Mouse (Mus musculus): Measurements from ENCODE around the gene Tbx21. TPM values are rescaled to one million over a fixed set of nuclear protein-coding genes. Genes with fewer than 3 reads are reported as not detected.

Tbx21 gene
- polyA plus RNA-seq, 1 experiment from 2014 or later, result 0.05 TPM

DNA sequence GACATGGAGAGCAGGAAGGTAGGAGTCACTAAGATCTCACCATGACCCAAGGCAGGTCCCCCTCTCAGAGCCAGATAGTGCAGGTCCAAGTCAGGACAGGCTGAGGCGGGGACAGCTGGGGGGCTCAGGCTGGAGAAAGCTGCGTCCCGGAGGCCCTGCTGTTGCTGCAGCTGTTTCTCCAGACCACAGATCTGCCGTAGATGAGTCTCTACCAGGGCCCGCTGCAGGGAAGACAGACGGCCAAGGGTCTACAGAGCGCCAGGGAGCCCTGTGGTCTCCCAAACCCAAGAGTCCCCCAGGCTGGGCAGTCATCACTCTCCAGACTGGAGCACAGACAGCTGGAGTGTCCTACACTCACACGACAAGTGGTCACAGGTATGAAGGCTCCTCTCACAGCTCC, 32.2 kb upstream of the Tbx21 start:
- no peaks in the 10 kb centered on the region for H3K36me3 ChIP-seq (ENCODE audit: control insufficient read depth, insufficient read depth, low read length)
- H3K27ac ChIP-seq (replicated peaks), result no peak overlapping the region
- no peak for TF ChIP-seq EP300 (optimal IDR thresholded peaks at IDR 0.05)
- H3K9me3 ChIP-seq (ENCODE audit: control insufficient read depth, low read length), result no peaks in the 10 kb centered on the region
- H3K4me3 ChIP-seq (ENCODE audit: low read depth, low read length), result no peak overlapping the region
- 0 out of 2 replicates have a peak, but pooled peaks cover 2% of the 10 kb centered on the region for H3K4me1 ChIP-seq (replicated peaks; ENCODE audit: control insufficient read depth, insufficient read depth)
- WGBS, result 88% methylated on average over 8 of the region's 8 CpGs
- no peak overlapping the region for H3K4me2 ChIP-seq (replicated peaks; ENCODE audit: low read depth)
- H3K27me3 ChIP-seq (ENCODE audit: control insufficient read depth, insufficient read depth, low read length), result no peaks in the 10 kb centered on the region
- no peak for ATAC-seq (ENCODE audit: low FRiP score, low TSS enrichment)
- H3K9ac ChIP-seq (ENCODE audit: low read length), result no peak overlapping the region
- DNase-seq (ENCODE audit: low spot score), result peak; percentile 16

DNA sequence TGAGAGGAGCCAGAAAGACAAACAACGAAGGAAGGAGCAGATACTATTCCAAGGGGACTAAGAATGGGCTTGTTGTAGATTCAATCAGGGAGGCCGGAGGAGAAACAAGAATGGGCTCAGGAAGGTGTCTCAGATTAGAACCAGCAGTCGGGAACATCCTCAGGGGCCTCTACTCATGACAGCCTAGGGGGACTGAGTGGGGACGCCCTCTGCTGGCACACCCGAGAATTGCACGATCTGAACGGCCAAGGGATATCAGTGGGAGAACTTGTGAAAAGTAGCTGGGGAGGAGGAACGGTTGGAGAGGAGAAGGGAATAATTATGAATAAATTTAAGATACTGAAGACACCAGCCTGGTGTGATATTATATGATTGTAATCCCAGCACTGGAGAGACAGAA, 31.6 kb upstream of the Tbx21 start:
- no peaks in the 10 kb centered on the region for H3K27me3 ChIP-seq (ENCODE audit: control insufficient read depth, insufficient read depth, low read length)
- ATAC-seq (ENCODE audit: low FRiP score, low TSS enrichment) (no peak), DNase-seq (ENCODE audit: low spot score) (peak; percentile 78)
- H3K9ac ChIP-seq (ENCODE audit: low read length), result no peak overlapping the region
- peak overlapping the region; percentile 20; the same call in 1 of the 2 replicates for H3K4me2 ChIP-seq (replicated peaks; ENCODE audit: low read depth)
- H3K4me1 ChIP-seq (replicated peaks; ENCODE audit: control insufficient read depth, insufficient read depth), result no peaks in the 10 kb centered on the region
- H3K27ac ChIP-seq (replicated peaks), result no peak overlapping the region
- H3K36me3 ChIP-seq (ENCODE audit: control insufficient read depth, insufficient read depth, low read length), result no peaks in the 10 kb centered on the region
- no peaks in the 10 kb centered on the region for H3K9me3 ChIP-seq (ENCODE audit: control insufficient read depth, low read length)
- TF ChIP-seq CTCF (IDR thresholded peaks at IDR 0.05; ENCODE audit: low read depth), result peak; percentile 91
- TF ChIP-seq EP300 (optimal IDR thresholded peaks at IDR 0.05), result no peak
- no peak overlapping the region for H3K4me3 ChIP-seq (ENCODE audit: low read depth, low read length)
- 6% methylated on average over 8 of the region's 8 CpGs for WGBS

- Histone ChIP-seq H3K4me2 (replicated peaks; ENCODE audit: low read depth) (no peak overlapping the region), H3K9me3 (ENCODE audit: control insufficient read depth, low read length) (no peaks in the 10 kb centered on the region), H3K4me3 (ENCODE audit: low read depth, low read length) (no peak overlapping the region), H3K4me1 (replicated peaks; ENCODE audit: control insufficient read depth, insufficient read depth) (no peaks in the 10 kb centered on the region), H3K36me3 (ENCODE audit: control insufficient read depth, insufficient read depth, low read length) (no peaks in the 10 kb centered on the region), H3K27me3 (ENCODE audit: control insufficient read depth, insufficient read depth, low read length) (no peaks in the 10 kb centered on the region), H3K9ac (ENCODE audit: low read length) (no peak overlapping the region), H3K27ac (replicated peaks) (0 out of 2 replicates have a peak overlapping the region, but pooled peaks have one; percentile 24)
- no peak for ATAC-seq (ENCODE audit: low FRiP score, low TSS enrichment)
- DNase-seq (ENCODE audit: low spot score), result no peak
- TF ChIP-seq CTCF (IDR thresholded peaks at IDR 0.05; ENCODE audit: low read depth), result no peak
- TF ChIP-seq EP300 (optimal IDR thresholded peaks at IDR 0.05), result no peak
- 61% methylated on average over 9 of the region's 9 CpGs for WGBS
Observed at GRCm38 (mm10) chr11:97145951-97146350, 30.8 kb upstream of the Tbx21 start.

DNA sequence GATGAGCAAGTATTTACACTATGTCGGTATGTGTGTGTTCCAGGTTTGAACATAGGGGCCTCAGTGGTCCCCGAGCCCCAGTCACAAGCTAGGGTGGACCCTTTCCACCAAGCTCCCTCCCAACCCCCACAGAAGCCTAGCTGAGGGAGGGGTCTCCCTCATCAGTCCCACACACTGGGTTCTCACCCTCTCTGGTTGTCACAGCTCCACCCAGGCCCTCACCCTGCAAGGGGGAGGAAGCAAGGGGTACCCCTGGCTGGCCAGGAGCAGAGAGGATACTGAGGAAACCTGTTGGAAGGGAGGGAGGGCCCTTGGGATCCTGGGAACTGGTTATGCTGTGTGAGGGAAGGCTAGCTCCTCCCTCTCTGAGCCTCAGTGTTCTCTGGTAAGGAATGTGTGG, 30.2 kb upstream of the Tbx21 start:
- ATAC-seq (ENCODE audit: low FRiP score, low TSS enrichment) (no peak), DNase-seq (ENCODE audit: low spot score) (no peak)
- H3K27ac ChIP-seq (replicated peaks), result 0 out of 2 replicates have a peak overlapping the region, but pooled peaks have one; percentile 13
- no peaks in the 10 kb centered on the region for H3K4me1 ChIP-seq (replicated peaks; ENCODE audit: control insufficient read depth, insufficient read depth)
- no peak overlapping the region for H3K4me3 ChIP-seq (ENCODE audit: low read depth, low read length)
- no peak overlapping the region for H3K4me2 ChIP-seq (replicated peaks; ENCODE audit: low read depth)
- WGBS, result 51% methylated on average over 2 of the region's 2 CpGs
- H3K36me3 ChIP-seq (ENCODE audit: control insufficient read depth, insufficient read depth, low read length), result no peaks in the 10 kb centered on the region
- H3K9me3 ChIP-seq (ENCODE audit: control insufficient read depth, low read length), result no peaks in the 10 kb centered on the region
- no peak overlapping the region for H3K9ac ChIP-seq (ENCODE audit: low read length)
- H3K27me3 ChIP-seq (ENCODE audit: control insufficient read depth, insufficient read depth, low read length), result no peaks in the 10 kb centered on the region
- TF ChIP-seq EP300 (optimal IDR thresholded peaks at IDR 0.05) (no peak), CTCF (IDR thresholded peaks at IDR 0.05; ENCODE audit: low read depth) (no peak)

DNA sequence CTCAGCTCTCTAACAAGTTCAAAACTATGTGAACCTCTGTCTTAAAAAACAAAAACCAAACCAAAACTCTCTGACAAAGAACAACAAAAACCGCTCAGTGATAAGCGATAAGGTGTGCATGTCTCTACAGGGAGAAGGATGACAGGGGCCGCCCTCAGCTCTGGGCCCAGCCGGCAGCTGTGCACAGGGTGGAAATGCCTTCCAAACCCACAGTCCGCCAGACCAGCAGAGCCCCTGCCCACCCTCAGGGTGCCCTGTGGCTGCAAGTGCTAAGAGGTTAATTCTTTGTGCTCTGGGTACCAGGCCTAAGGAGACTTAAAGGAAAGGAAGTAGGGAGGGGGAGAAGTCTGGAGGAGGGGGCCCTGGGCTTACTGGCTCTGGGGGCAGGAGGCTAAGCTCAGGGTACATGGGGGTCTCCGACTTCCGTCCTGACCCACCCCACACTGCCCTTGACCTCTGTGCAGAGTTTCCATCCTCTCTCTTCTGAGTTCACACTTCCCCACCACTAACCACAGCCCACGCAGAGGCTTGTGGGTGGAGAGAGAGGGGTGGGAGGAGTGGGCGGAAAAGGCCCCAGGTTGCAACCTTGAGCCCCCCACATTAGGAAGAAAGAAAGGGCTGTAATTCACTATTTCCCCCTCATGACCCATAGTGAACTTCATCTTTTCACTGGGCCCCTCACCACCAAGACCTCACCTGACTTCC, 28.2 kb upstream of the Tbx21 start:
- Histone ChIP-seq H3K9me3 (ENCODE audit: control insufficient read depth, low read length) (no peaks in the 10 kb centered on the region), H3K27me3 (ENCODE audit: control insufficient read depth, insufficient read depth, low read length) (no peaks in the 10 kb centered on the region), H3K4me1 (replicated peaks; ENCODE audit: control insufficient read depth, insufficient read depth) (no peaks in the 10 kb centered on the region), H3K9ac (ENCODE audit: low read length) (no peak overlapping the region), H3K4me2 (replicated peaks; ENCODE audit: low read depth) (no peak overlapping the region), H3K27ac (replicated peaks) (no peak overlapping the region), H3K36me3 (ENCODE audit: control insufficient read depth, insufficient read depth, low read length) (no peaks in the 10 kb centered on the region; the same call in 1 of the 2 replicates), H3K4me3 (ENCODE audit: low read depth, low read length) (no peak overlapping the region)
- WGBS, result 69% methylated on average over 9 of the region's 9 CpGs
- ATAC-seq (ENCODE audit: low FRiP score, low TSS enrichment), result no peak
- no peak for DNase-seq (ENCODE audit: low spot score)
- no peak for TF ChIP-seq CTCF (IDR thresholded peaks at IDR 0.05; ENCODE audit: low read depth)
- TF ChIP-seq EP300 (optimal IDR thresholded peaks at IDR 0.05), result no peak

- TF ChIP-seq CTCF (IDR thresholded peaks at IDR 0.05; ENCODE audit: low read depth), result no peak
- no peak for TF ChIP-seq EP300 (optimal IDR thresholded peaks at IDR 0.05)
- Histone ChIP-seq H3K9me3 (ENCODE audit: control insufficient read depth, low read length) (no peaks in the 10 kb centered on the region), H3K9ac (ENCODE audit: low read length) (no peak overlapping the region), H3K36me3 (ENCODE audit: control insufficient read depth, insufficient read depth, low read length) (no peaks in the 10 kb centered on the region; the same call in 1 of the 2 replicates), H3K27me3 (ENCODE audit: control insufficient read depth, insufficient read depth, low read length) (no peaks in the 10 kb centered on the region), H3K27ac (replicated peaks) (no peak overlapping the region), H3K4me1 (replicated peaks; ENCODE audit: control insufficient read depth, insufficient read depth) (no peaks in the 10 kb centered on the region), H3K4me2 (replicated peaks; ENCODE audit: low read depth) (no peak overlapping the region), H3K4me3 (ENCODE audit: low read depth, low read length) (no peak overlapping the region)
- ATAC-seq (ENCODE audit: low FRiP score, low TSS enrichment) (peak; percentile 64), DNase-seq (ENCODE audit: low spot score) (no peak)
- 59% methylated on average over 8 of the region's 8 CpGs for WGBS
Observed at GRCm38 (mm10) chr11:97142159-97142608, 27.1 kb upstream of the Tbx21 start.

Data from stomach, postnatal 0 days (tissue).